Mouse (Mus musculus): ENCODE measurements at regions not wholly inside any gene's neighbourhood (a gene's known extent, or its start where the extent isn't known, plus 50 kb on each side); places are given as distances from the start of the nearest gene placed in this dataset.
"Not testable (repeated sequence)": the region's sequence is repeated elsewhere in the genome, so short reads cannot be mapped to it uniquely, and the experiment has no call there.

DNA sequence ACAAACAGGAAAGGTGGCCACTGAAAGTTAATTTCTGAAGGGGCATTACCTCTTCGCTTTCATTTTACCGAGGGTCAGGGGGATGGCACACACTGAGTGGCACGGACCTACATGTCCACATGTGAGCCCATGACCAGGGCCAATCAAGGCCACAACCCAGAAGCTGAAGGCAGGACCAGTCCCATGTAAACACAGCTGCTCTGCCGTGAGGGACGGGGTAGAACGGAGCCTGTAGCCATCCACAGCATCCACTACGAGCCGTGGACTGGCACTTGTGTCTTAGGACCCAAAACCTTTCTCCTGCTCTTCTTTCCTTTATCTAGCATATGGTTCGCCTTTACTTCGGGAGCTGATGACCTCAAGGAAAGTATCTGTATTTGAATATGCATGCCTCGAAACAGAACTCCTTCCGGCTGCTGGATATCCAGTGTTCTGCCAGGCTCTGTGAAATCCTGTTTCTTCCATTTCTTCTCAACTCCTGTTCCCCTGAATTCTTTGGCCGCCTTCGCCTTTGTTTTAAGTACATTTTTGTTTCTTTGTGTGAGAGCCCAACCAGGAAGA lies 101.9 kb upstream of the Klf3 start:
- peak in 1 of 2 experiments; percentile 9 for DNase-seq

- DNase-seq: peak; percentile 53 to 65
Observed at GRCm38 (mm10) chr5:64701780-64702231, 101.4 kb upstream of the Klf3 start.

DNA sequence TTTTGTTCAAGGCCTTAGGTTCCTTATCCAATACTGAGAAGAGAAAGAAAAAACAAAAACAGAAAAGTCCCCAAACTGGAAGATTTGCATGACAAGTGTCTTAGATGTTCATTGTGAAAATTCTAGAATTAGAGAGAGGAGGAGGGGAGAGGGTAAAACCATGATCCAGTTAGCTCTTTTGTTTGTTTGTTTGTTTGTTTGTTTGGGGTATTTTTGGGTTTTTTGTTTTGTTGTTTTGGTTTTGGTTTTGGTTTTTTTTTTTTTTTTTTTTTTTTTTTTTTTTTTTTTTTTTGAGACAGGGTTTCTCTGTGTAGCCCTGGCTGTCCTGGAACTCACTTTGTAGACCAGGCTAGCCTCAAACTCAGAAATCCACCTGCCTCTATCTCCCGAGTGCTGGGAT lies 100.8 kb upstream of the Klf3 start:
- not testable (repeated sequence) for DNase-seq

- DNase-seq: peak; percentile 79 to 85
Observed at GRCm38 (mm10) chr5:64703091-64703872, 99.9 kb upstream of the Klf3 start.

DNA sequence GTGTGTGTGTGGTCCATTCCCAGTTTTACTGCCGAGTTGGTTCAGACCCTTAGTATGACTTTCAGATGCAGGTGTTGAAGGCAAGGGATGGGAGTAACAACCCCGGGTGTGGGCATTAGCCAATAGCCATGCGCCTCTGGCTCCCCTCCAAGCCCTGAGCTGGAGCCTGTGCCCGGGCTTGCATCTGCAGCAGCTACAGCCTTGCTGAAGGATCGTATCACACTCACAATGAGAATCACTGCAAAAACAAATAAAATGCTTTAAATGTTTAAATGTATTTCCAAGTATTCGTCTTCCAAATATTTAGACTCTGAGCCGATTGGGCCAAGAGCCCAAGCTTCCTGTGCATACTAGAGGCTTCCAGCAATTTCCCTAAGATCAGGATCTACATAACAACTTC lies 99.0 kb upstream of the Klf3 start:
- DNase-seq: peak; percentile 66 to 83

DNA sequence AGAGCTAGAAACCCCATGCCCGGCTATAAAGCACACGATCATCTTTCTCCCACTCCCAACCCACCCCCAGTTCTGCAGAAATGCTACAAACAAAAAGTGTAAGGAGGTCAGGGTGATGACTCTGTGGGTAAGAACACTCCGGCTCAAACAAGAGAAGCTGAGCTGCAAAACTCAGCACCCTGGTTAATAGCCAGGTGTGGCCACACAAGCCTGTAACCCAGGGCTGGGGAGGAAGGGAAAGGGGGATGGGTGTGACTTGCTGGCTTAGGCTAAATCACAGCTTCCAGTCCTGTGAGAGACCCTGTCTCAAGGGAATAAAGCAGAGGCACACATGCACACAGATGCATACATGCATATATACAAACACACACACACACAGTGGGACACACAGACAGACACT lies 96.6 kb upstream of the Klf3 start:
- no peak for DNase-seq

DNA sequence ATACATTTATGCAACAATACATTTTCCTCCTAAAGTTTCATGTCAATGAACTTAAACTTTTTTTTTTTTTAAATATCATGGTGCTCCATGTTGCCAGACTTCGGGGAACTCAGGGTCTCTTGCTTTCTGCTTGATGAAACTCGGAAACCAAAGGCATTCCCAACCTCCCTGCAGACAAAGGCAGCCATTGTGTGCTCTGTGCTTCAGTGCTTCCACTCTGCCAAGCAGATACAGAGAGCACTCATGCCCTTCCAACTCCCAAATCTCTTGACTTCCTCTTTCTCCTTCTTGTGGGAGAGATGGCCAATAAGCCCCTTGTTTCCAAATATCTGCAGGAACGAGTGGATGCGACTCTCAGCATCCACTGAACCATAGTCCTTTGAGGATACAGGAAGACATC lies 94.0 kb upstream of the Klf3 start:
- DNase-seq: no peak

DNA sequence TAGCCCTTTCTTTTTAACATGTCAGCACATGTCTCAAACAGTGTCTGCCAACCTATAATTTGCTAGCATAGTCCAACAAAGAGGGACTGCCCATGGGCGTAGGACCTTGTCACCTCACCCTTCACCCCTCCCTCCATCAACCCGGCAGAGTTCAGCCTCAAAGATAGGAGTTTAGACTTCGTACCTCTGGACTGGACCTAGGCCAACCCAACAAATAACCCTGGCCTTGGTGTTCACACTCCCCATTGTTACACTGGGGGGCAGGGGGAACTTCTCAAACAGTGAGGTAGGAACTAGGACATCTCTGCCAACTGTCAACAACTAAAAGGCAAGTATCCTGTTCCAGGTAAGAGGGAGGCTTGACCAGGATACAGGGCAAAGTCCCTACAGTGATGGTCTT lies 93.0 kb upstream of the Klf3 start:
- no peak for DNase-seq

- DNase-seq: no peak
Observed at GRCm38 (mm10) chr5:64710968-64711367, 92.2 kb upstream of the Klf3 start.

DNA sequence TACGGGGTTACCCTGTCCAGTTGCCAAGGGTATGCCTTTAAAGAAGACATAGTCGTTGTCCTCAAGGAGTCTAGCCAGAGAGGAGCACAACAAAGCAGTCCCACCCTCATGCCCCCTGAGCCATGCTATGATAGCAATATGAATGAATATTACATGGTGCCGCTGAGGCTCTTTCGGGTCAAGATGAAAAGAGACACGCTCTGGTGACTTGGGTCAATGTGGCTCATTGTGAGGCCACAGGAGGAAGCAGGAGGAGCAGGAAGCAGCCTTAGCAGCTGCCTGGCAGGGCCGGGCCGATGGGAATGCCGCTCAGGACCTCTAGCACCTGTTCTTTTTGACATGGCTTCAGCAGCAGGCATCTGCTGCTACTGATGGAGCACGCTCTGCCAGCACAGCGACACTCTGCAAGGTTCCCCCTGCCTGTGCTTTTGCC lies 89.0 kb upstream of the Klf3 start:
- peak in 1 of 2 experiments; percentile 10 for DNase-seq

DNA sequence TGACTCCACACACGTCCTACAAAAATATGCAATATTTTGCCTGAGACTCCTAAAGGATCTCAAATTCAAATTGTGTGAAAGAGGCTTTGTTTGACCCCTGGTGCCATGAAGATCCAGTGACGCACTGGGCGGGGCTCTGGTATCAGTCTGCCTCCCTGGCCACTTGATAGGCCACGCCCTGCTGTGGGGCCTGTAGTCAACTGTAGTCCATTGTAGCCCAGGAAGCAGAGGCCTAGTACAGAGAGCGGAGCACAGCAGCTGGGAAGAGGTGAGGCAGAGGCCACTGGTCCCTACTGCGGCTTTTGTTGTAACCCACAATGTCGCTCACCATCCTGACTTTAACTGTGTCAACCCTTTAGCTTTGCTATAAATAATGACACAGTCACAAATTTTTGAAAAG lies 88.5 kb upstream of the Klf3 start:
- peak in 1 of 2 experiments; percentile 16 for DNase-seq

DNA sequence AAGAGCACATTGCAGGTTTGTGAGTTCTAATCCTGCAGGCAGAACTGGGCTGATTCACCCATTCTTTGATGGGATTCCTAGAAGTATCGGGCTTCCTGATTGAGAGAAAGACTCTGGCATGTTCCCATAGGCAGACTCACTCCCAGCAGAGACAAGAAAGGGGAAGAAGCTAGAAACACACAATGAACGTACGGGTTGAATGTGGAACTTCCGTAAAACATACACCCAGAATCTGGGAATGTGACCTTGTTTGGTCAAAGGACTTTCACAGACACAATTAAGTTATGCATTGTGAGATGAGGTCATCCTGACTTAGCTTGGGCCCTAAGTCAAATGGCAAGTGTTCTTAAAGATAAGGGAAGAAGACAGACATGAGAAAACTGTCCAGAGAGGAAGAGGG lies 86.6 kb upstream of the Klf3 start:
- DNase-seq: no peak

DNA sequence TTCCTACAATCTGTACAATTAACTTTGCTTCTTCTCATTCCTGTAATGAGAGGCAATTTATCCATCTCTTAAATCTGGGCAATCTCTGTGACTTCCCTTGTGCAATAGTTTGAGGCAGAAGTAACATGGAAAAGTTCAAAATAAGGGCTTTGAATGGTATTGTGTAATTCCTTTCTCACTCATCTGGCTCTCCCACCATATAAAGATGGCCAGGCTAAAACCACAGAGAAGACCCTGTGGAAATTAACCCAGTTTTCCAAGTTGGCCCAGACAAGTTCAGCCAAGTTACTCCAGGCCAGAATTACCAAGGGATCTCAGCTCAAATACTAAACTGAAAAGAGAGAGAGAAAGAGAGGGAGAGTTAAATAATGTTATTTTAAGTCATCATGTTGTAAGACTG lies 81.0 kb upstream of the Klf3 start:
- DNase-seq: no peak

- no peak for DNase-seq
Observed at GRCm38 (mm10) chr5:64727847-64728246, 75.3 kb upstream of the Klf3 start.

GRCm38 (mm10) chr5:64732356-64732755 lies 70.8 kb upstream of the Klf3 start:
- DNase-seq: no peak

- no peak for DNase-seq
Observed at GRCm38 (mm10) chr5:64736985-64737384, 66.2 kb upstream of the Klf3 start.

DNA sequence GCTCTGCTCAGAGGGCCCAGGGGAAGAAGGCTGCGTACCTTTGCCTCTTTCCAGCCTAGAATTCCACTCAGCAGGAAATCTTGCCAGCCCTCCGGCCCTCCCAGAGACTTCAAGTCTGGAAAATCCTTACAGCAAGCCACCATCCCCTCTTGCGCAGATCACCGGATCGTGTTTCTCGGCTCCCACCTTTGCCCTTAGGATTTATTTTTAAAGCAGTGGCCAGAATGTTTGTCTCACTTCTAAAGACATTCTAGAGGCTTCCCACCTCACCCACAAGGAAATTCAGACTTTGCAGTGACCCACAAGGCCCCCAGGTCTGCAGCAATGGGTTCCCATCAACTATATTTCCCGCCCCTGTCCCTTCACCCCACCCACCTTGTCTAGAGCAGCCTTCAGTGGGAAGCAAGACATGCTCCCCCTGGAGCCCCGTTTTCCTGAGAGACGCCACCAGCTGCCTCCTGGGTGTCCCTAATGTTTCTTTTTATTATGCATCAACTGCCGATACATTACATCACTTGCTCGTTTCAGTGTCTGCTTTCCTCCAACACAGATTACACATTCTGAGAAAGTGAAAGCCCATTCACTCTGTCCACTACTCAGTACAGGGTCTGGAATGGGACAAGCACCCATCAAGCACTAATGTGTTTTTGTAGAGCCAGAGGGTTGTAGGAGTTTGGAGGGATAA lies 65.0 kb upstream of the Klf3 start:
- DNase-seq: no peak

DNA sequence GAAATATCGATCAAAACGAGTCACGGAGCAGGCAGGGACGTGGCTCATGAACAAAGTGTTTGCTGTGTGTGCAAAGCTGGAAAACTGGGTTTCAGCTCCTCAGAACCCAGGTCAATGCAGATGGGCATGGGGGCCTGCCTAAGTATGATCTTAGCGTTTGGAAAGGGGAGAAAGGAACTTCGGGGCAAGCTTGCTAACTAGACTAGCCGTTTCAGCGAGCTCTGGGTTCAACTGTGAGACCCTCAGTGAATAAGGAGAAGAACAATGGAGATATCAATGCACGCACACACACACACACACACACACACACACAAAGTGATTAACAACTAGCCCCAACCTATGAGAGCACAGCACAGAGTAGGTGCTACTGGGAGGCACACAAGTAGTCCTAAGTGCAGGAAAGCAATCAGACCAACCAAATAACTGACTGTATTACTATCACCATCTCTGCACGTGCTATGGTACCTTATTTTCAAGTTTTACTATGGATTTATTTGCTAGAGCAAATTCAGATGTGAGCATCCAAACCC lies 64.3 kb upstream of the Klf3 start:
- DNase-seq: no peak

- DNase-seq: no peak
Observed at GRCm38 (mm10) chr5:64739311-64740261, 63.6 kb upstream of the Klf3 start.

DNA sequence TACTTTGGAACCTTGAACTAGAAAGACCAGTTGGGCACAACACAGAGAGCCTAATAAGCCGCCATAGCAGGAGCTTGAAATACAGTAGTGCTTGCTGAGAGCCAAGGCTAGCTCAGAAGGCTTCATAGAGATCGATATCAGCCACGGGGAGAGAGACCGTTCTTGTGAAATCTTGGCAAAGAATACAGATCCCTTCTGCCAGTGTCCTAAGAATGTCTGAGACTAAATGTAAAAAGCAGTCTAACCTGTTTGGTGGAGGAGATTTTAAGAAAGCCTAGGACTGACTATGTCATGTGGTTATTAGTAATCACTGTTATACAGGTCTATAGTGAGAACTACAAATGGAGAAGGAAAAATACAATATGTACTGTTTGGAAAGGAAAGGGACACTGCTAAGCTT lies 59.1 kb upstream of the Klf3 start:
- DNase-seq: no peak

- no peak for DNase-seq
Observed at GRCm38 (mm10) chr5:64744455-64744854, 58.7 kb upstream of the Klf3 start.

GRCm38 (mm10) chr5:64747461-64747860 lies 55.7 kb upstream of the Klf3 start:
- no peak for DNase-seq
